Mouse (Mus musculus) brain, adult 10 weeks (tissue): Measurements from ENCODE around the gene Trmo. TPM values are rescaled to one million over a fixed set of nuclear protein-coding genes. Genes with fewer than 3 reads are reported as not detected.

Experiments used
- polyA plus RNA-seq: library from polyadenylated mRNA; stranded (reverse); fragments of 350-450 nt; fragmentation: Illumina TruSeq; extraction: RNeasy Lipid Tissue Mini Kit (QIAGEN cat#74804); gene quantifications from one replicate; pipeline ENCODE4 v1.2.3, GENCODE M21; 2015; ENCODE audit warnings: low read depth, low replicate concordance

The Trmo gene
- 4.7 TPM for polyA plus RNA-seq

GRCm38 (mm10) chr4:46389013-46389611, at the start of gene Trmo:
TSS of gene Trmo (minus strand) at chr4:46389437.

GRCm38 (mm10) chr4:46413406-46413805, 24.2 kb upstream of the Trmo start, which contains the start of gene Hemgn:
TSS of gene Hemgn (minus strand) at chr4:46413506.

GRCm38 (mm10) chr4:46343596-46344260, 45.5 kb downstream of the Trmo start, which contains the start of gene Foxe1:
TSS of gene Foxe1 (plus strand) at chr4:46343609.

Other genes with a start within 250 kb of the Trmo start
- gene Xpa, start 193.1 kb downstream of the Trmo start, polyA plus RNA-seq, result 13.0 TPM
- gene Foxe1, start 45.8 kb downstream of the Trmo start, polyA plus RNA-seq, result not detected
- not detected for gene Hemgn, start 24.1 kb upstream of the Trmo start, polyA plus RNA-seq
- gene Anp32b, start 61.5 kb upstream of the Trmo start, polyA plus RNA-seq, result 59.6 TPM
- 20.1 TPM for gene Nans, start 99.8 kb upstream of the Trmo start, polyA plus RNA-seq
- gene Trim14, start 146.7 kb upstream of the Trmo start, polyA plus RNA-seq, result 0.92 TPM
- 18.6 TPM for gene Coro2a, start 212.8 kb upstream of the Trmo start, polyA plus RNA-seq